Mouse (Mus musculus): ENCODE data around the gene Cyp8b1. TPM values are rescaled to one million over a fixed set of nuclear protein-coding genes. Genes with fewer than 3 reads are reported as not detected.

The Cyp8b1 gene
- polyA plus RNA-seq, 1 experiment from 2014 or later = not detected

Other genes starting within 250 kb of the Cyp8b1 start
- gene Sec22c, start 210.8 kb downstream of the Cyp8b1 start, polyA plus RNA-seq (2015; fragmentation: Nextera tagmentation; extraction: Ambion mirVana) = 29.9 and 35.1 TPM in 2 replicates
- 130 and 159 TPM in 2 replicates for gene Ss18l2, start 206.0 kb downstream of the Cyp8b1 start, polyA plus RNA-seq (2015; fragmentation: Nextera tagmentation; extraction: Ambion mirVana)
- 69.5 and 70.9 TPM in 2 replicates for gene Nktr, start 197.1 kb downstream of the Cyp8b1 start, polyA plus RNA-seq (2015; fragmentation: Nextera tagmentation; extraction: Ambion mirVana)
- gene Zfp651, start 157.0 kb downstream of the Cyp8b1 start, polyA plus RNA-seq (2015; fragmentation: Nextera tagmentation; extraction: Ambion mirVana) = 8.1 and 8.4 TPM in 2 replicates
- 0.13 and 0.49 TPM in 2 replicates for gene Klhl40, start 138.7 kb downstream of the Cyp8b1 start, polyA plus RNA-seq (2015; fragmentation: Nextera tagmentation; extraction: Ambion mirVana)
- 0.09 and 0.16 TPM in 2 replicates for gene Hhatl, start 123.8 kb downstream of the Cyp8b1 start, polyA plus RNA-seq (2015; fragmentation: Nextera tagmentation; extraction: Ambion mirVana)
- gene Ccdc13, start 76.8 kb downstream of the Cyp8b1 start, polyA plus RNA-seq (2015; fragmentation: Nextera tagmentation; extraction: Ambion mirVana) = 2.9 TPM in 2 replicates
- gene Higd1a, start 57.9 kb downstream of the Cyp8b1 start, polyA plus RNA-seq (2015; fragmentation: Nextera tagmentation; extraction: Ambion mirVana) = 151 and 159 TPM in 2 replicates
- gene Ackr2, start 17.9 kb downstream of the Cyp8b1 start, polyA plus RNA-seq (2015; fragmentation: Nextera tagmentation; extraction: Ambion mirVana) = 1.1 and 1.7 TPM in 2 replicates
- gene Fam198a, start 34.7 kb upstream of the Cyp8b1 start, polyA plus RNA-seq (2015; fragmentation: Nextera tagmentation; extraction: Ambion mirVana) = 1.0 and 1.2 TPM in 2 replicates
- 16.7 and 17.3 TPM in 2 replicates for gene Pomgnt2, start 80.8 kb upstream of the Cyp8b1 start, polyA plus RNA-seq (2015; fragmentation: Nextera tagmentation; extraction: Ambion mirVana)
- 45.9 and 52.4 TPM in 2 replicates for gene Snrk, start 201.0 kb upstream of the Cyp8b1 start, polyA plus RNA-seq (2015; fragmentation: Nextera tagmentation; extraction: Ambion mirVana)